Mouse (Mus musculus): ENCODE data around the gene Fam13a.

GRCm38 (mm10) chr6:59014760-59015159, 9.6 kb downstream of the Fam13a start:
- TF ChIP-seq CTCF (IDR thresholded peaks at IDR 0.05; ENCODE audit: low read depth, low read length) (no peak), TAL1 (conservative IDR thresholded peaks at IDR 0.05; ENCODE audit: low read depth, low read length) (no peak), GATA1 (IDR thresholded peaks at IDR 0.05; ENCODE audit: borderline replicate concordance, low read length) (no peak)
